Mouse (Mus musculus): ENCODE data around the gene Btbd17.

DNA sequence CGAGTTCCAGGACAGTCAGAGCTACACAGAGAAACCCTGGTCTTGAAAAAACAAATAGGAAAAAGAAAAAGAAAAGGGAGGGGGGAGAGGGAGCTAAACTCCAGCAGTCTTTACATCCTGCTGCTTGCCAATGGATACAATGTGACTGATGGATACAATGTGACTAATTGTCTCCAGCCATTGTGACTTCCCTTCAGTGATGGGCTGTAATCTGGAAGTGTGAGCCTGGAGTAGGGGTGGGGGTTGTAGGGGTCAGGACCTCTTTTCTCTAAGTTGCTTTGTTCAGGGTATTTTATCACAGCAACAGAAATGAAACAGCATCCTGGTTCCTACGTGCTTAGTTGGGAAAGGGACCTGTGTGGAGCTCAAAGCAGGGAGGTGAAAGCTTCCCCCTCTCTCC is 23.4 kb upstream of the Btbd17 start:
- no peak for TF ChIP-seq CTCF (IDR thresholded peaks at IDR 0.05; ENCODE audit: borderline replicate concordance, insufficient read depth, low read length)
- no peak for TF ChIP-seq POLR2A (IDR thresholded peaks at IDR 0.05; ENCODE audit: low read depth, low read length)
